Mouse (Mus musculus): ENCODE results near the gene Zdhhc1.

The Zdhhc1 gene

GRCm38 (mm10) chr8:105518436-105519313, 22.0 kb upstream of the Zdhhc1 start, which contains the start of gene Hsd11b2:
TSS of gene Hsd11b2 (plus strand) at chr8:105518755.
- no peak for DNase-seq (ENCODE audit: low read depth, low spot score)

DNA sequence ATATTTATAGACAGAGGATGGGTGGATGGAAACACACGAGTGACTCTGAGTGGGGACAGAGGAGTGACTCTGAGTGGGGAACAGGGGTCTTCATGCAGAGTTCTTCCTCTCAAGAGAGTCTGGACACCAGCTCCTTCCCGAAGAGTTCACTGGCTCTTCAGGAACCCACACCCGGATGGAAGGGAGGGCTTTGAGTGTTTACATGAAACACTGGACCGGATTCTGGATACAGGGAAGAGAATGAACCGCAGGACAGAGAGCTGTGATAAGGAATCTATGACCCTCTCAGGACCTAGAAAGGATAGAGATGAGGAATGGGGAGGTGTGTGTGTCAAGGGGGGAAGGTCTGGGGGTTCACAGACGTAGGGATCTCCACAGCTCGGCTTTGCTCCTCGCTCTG, 20.6 kb upstream of the Zdhhc1 start:
- no peak for DNase-seq (ENCODE audit: low read depth, low spot score)

- DNase-seq (ENCODE audit: low read depth, low spot score) = peak; percentile 90
Observed at GRCm38 (mm10) chr8:105516018-105516645, 19.4 kb upstream of the Zdhhc1 start.

DNA sequence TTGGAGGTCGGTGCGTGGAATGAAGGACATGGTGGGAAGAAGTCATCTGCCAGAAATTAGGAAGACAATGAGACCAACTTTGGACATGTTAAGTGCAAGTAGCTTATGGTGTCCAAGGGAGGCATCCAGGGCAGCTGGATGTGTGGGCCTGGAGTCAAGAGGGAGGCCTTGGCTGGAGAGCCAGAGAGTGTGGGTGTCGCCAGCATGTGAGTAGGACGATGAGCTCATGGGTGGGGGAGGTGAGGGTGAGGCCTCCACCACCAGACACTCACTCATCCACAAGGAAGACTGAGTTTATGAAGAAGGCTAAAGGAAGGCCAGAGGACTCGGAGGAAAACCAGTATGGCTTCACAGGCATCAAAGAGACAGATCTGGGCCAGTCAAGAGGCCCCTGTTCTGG, 18.0 kb upstream of the Zdhhc1 start:
- no peak for DNase-seq (ENCODE audit: low read depth, low spot score)

GRCm38 (mm10) chr8:105514194-105514593, 17.5 kb upstream of the Zdhhc1 start:
- DNase-seq (ENCODE audit: low read depth, low spot score) = no peak

- no peak for DNase-seq (ENCODE audit: low read depth, low spot score)
Observed at GRCm38 (mm10) chr8:105509997-105510735, 13.5 kb upstream of the Zdhhc1 start.

DNA sequence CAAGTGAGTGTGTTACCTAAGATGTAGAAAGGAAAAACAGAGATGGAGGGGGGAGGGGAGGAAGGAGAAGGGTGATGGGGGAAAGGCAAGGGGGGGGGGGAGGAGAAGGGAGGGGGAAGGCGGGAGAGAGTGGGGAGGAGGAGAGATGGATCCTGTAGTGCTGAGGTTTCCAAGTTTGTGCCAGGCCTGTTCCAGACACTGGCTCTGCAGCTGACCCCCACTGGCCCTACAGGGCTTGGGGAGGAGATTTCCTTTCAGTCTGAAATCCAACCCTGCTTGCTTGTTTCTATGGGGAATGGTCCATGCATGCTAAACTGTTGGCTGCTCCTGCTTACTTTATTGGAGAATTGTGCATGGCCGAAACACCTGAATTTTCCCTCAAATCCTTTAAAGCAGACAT, 12.1 kb upstream of the Zdhhc1 start:
- DNase-seq (ENCODE audit: low read depth, low spot score) = no peak

- DNase-seq (ENCODE audit: low read depth, low spot score) = no peak
Observed at GRCm38 (mm10) chr8:105506977-105507376, 10.3 kb upstream of the Zdhhc1 start.

DNA sequence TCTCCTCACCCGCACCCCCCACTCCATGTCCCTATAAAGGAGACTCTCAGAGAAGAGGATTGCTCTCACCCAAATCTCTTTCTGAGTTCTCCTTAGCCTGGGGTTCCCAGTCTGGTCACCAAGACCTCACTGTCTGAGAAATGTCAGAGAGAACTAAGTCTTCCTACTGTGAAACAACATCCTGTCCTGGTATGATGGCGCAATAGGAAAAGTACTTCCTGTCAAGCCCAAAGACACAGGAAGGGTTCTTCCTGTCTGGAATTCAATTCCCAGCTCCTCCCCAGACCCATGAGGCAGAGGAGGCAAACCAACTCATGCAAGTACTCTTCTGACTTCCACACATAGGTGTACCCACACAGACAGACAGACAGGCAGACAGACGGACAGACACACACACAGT, 7.9 kb upstream of the Zdhhc1 start:
- DNase-seq (ENCODE audit: low read depth, low spot score) = no peak

DNA sequence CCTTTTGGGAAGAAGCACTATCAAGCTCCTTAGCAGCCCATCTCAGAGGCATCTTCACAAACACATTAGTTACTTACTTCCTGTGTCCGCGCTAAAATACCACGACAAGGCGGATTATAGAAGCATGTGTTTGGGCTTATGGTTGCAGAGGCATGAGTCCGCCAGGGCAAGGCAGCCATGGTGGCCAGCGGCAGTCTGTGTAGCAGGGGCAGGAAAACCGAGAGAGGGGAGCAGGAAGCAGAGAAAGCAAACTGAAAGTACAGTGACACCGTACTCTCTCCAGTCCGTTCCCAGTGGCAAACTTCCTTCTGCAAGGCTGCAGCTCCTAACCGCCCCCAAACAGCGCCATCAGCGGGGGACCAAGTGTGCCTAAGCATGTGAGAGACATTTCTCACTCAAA, 3.1 kb upstream of the Zdhhc1 start:
- no peak for DNase-seq (ENCODE audit: low read depth, low spot score)

DNA sequence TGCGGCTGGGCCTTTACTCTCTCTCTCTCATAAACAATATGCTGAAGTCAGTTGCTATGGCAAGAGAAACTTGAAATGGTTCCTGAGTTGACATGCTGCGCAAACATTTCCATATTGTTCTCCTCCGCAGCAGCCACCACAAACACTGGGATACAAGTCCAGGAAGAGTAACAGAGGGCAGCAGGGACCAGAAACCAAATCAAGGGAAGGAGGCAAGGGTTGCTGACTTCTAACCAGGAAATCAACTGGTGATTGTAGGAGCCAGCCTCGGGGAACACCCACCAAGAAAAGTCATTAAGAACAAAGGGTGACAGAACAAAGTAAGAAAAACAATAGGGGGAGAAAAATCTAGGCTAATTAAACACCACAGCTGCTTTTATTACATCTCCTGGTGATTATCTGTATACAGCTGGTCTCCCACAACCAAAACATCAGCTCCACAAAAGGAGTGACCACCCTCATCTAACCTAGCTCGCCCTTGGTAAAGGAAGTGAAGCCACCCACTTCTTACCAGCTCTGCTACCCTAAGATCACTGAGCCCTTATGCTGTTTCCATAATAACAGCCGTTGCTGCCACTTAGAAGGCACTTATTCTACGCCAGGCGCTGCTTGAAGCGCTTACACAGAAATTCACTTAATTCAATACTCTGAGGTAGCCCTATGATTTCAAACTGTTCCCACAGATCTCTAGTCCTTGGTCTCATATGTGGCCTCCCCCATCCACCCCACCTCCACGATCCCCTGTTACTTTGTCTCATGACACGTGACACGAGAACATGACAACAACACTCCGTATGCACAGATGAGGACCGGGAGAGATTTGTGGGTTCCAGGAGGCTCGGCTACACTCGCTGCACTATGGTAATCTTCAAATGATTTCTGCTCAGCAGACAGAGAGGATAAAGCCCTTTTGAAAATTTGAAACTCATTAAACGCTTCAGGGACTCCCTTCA, 1.1 kb downstream of the Zdhhc1 start:
- no peak for DNase-seq (ENCODE audit: low read depth, low spot score)

DNA sequence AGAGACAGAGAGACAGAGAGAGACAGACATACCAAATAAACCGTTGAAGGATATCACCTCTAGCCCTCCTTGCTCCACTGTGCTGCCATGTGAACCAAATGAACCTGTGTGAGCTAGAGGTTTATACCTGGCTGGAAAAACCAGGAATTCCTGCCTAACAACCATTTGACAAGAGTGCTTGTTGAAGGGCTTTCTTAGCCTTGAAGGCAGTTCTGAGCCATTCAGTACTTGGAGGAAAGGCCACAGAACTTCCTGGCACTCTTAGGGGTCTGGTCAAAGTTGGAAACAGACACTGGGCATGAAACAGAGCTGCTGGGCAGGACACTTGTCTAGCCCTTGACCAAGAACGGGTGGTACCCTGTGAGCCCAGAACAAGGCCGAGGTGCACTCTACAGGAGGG, 2.1 kb downstream of the Zdhhc1 start:
- DNase-seq (ENCODE audit: low read depth, low spot score) = no peak

GRCm38 (mm10) chr8:105493495-105493894, 3.2 kb downstream of the Zdhhc1 start:
- no peak for DNase-seq (ENCODE audit: low read depth, low spot score)

GRCm38 (mm10) chr8:105489281-105489680, 7.4 kb downstream of the Zdhhc1 start:
- no peak for DNase-seq (ENCODE audit: low read depth, low spot score)

GRCm38 (mm10) chr8:105488082-105488481, 8.6 kb downstream of the Zdhhc1 start:
- no peak for DNase-seq (ENCODE audit: low read depth, low spot score)

DNA sequence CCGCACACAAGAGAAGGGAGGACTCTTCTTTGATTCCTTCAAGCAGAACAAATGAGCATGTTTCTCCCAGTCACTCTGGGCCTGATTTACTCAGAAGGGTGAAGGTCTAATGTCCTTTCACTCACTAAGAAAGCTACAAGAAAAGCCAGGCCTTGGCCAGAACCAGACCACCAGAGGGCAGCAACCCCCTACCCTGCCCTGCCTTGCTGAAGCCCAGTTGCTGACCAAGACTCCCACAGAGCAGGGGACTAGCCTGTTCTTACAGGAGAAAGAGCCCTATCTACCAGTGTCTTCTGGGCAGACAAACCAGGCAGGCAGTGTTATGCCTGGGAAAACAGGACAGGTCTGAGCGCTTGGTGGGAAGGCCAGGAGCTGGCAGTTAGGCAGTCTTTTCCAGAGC, 12.3 kb downstream of the Zdhhc1 start:
- no peak for DNase-seq (ENCODE audit: low read depth, low spot score)

DNA sequence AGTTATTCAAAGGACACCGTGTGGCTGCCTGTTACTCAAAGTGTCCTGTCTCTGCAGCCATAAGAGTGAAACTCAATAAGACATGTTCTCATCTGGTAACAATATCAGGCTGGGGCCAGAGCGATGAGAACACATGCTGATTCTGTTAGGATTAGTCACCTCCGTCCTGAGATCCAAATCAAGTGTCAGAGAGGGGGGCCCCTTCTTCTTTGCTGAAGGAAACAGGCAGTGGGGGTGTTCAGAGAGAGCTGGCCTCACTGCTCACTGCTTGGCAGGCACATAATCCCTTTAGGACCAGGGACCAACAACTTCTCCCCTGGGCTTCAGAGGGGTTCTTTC, 12.7 kb downstream of the Zdhhc1 start:
- no peak for DNase-seq (ENCODE audit: low read depth, low spot score)

DNA sequence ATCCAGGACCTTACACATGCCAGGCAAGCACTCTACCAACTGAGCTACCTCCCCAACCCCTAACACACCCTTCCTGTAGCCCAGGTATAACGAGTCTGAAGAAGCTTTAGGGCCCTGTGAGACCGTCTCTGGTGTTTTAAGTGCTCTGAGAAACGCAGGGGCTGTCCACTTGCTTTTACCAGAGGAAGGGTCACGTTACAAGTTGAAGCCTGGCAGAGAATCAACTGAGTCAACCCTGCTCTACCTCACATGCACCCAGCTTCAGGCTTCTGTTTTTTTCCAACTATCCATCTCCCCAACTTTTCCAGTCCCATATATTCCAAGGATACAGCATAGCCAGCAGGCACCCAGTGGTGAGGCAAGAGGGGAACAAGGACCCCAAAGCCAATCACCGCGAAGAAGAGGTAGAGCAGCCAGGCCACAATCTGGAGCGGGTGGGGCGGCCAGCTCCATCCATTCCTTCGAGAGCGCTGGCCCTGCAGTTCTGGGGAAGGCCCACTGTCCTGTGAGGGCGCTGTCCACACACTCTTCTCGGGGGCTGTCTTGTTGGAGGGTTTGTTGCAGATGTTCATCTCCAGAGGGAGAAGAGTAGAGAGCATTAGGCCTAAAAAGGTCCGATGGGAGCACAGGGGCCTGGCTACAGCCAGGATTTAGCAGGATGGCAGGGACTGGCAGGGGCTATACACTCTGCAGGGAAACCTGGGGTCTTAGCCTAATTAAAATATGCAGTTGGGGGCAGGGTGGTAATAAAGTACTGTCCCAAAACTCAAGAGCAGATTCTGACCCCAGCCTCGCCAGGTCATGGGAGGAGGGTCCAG, 13.3 kb downstream of the Zdhhc1 start:
- no peak for DNase-seq (ENCODE audit: low read depth, low spot score)

- DNase-seq (ENCODE audit: low read depth, low spot score) = no peak
Observed at GRCm38 (mm10) chr8:105482123-105482522, 14.6 kb downstream of the Zdhhc1 start.

- peak; percentile 85 for DNase-seq (ENCODE audit: low read depth, low spot score)
Observed at GRCm38 (mm10) chr8:105481453-105481852, 15.2 kb downstream of the Zdhhc1 start.

DNA sequence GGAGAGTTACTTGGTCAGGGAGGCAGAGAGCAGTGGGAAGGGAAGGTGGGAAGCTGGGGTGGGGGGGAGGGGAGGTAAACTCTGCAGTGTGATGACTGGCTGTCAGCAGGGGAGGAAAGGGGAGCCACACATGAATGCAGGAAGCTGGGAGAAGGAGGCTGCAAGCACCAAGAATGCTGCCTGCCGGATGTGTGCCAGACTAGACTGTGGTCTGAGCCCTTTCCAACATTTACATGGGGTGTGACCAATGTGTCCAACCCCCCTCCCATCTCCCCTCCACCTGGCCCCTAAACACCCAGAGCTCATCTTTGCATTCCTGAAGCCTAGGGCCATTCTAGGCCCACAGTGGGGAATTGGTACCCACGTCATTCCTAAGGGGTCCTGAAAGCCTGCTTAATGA, 15.7 kb downstream of the Zdhhc1 start:
- DNase-seq (ENCODE audit: low read depth, low spot score) = no peak
